Mouse (Mus musculus) small intestine, adult 2 months (tissue): ENCODE measurements at regions not wholly inside any gene's neighbourhood (a gene's known extent, or its start where the extent isn't known, plus 50 kb on each side); places are given as distances from the start of the nearest gene placed in this dataset.

ENCODE experiments used
- H3K27ac ChIP-seq: fragments of 200-500 bp; 2 replicates; pipeline ENCODE4 v1.5.1; 2012; ENCODE audit warnings: low read depth, low read length, control low read depth, inconsistent platforms; ENCODE audit not compliant: insufficient read depth
- H3K27me3 ChIP-seq: fragments of 200-500 bp; 2 replicates; pipeline ENCODE4 v1.6.1; 2012; ENCODE audit warnings: mild to moderate bottlenecking, moderate library complexity, low read length, inconsistent platforms; ENCODE audit not compliant: control insufficient read depth, insufficient read depth
- H3K36me3 ChIP-seq: fragments of 200-500 bp; 2 replicates; pipeline ENCODE4 v1.6.1; 2012; ENCODE audit warnings: mild to moderate bottlenecking, low read length, control low read depth, inconsistent platforms; ENCODE audit not compliant: control insufficient read depth, insufficient read depth
- H3K4me1 ChIP-seq: fragments of 200-500 bp; 2 replicates; pipeline ENCODE4 v1.6.1; 2012; ENCODE audit warnings: low read length, inconsistent platforms, mixed read lengths; ENCODE audit not compliant: control insufficient read depth, insufficient read depth, insufficient read length
- H3K4me3 ChIP-seq: fragments of 200-500 bp; 2 replicates; pipeline ENCODE4 v1.5.1; 2012; ENCODE audit warnings: low read depth, mild to moderate bottlenecking, control low read depth, inconsistent platforms, low read length, moderate library complexity
- CTCF ChIP-seq: fragments of 200-500 bp; IDR thresholded peaks from 2 replicates; pipeline ENCODE4 v1.5.1; 2012; ENCODE audit warnings: low read depth, mild to moderate bottlenecking, control low read depth, inconsistent platforms, low read length, moderate library complexity, mixed read lengths; ENCODE audit not compliant: insufficient replicate concordance, insufficient read length; ENCODE audit errors: extremely low read depth
- POLR2A ChIP-seq: fragments of 200-500 bp; IDR thresholded peaks from 2 replicates; pipeline ENCODE4 v1.6.1; 2012; ENCODE audit warnings: low read depth, mild to moderate bottlenecking, control low read depth, inconsistent platforms, low read length, moderate library complexity
- WGBS: fragments of 180-500 bp; shearing (Covaris S2); methylation state at CpG from one replicate; pipeline ENCODE4 v1.1.7; 2018; 5-methylcytosine and 5-hydroxymethylcytosine counted together

GRCm38 (mm10) chr12:107123661-107124060 is 364.8 kb upstream of the 3110018I06Rik start:
- Histone ChIP-seq H3K4me3 (no peak overlapping the region), H3K36me3 (no peaks in the 10 kb centered on the region), H3K4me1 (no peaks in the 10 kb centered on the region), H3K27ac (no peak overlapping the region), H3K27me3 (no peaks in the 10 kb centered on the region)
- TF ChIP-seq CTCF (no peak), POLR2A (no peak)
- 77% methylated on average over 8 of the region's 8 CpGs for WGBS

GRCm38 (mm10) chr12:107124263-107124885 is 364.1 kb upstream of the 3110018I06Rik start:
- no peaks in the 10 kb centered on the region for H3K27me3 ChIP-seq
- H3K4me3 ChIP-seq = no peak overlapping the region
- no peaks in the 10 kb centered on the region for H3K36me3 ChIP-seq
- no peak overlapping the region for H3K27ac ChIP-seq
- 86% methylated on average over 17 of the region's 17 CpGs for WGBS
- no peaks in the 10 kb centered on the region for H3K4me1 ChIP-seq
- no peak for TF ChIP-seq POLR2A
- no peak for TF ChIP-seq CTCF

GRCm38 (mm10) chr12:107125201-107125600 is 363.2 kb upstream of the 3110018I06Rik start:
- 72% methylated on average over 7 of the region's 7 CpGs for WGBS
- no peaks in the 10 kb centered on the region for H3K36me3 ChIP-seq

GRCm38 (mm10) chr12:107126056-107126455 is 362.4 kb upstream of the 3110018I06Rik start:
- Histone ChIP-seq H3K27ac (no peak overlapping the region), H3K4me1 (no peaks in the 10 kb centered on the region), H3K27me3 (no peaks in the 10 kb centered on the region), H3K4me3 (no peak overlapping the region), H3K36me3 (no peaks in the 10 kb centered on the region)
- no peak for TF ChIP-seq POLR2A
- TF ChIP-seq CTCF = no peak
- WGBS = 75% methylated on average over 10 of the region's 10 CpGs

More at GRCm38 (mm10) chr12:107125201-107125600, 363.2 kb upstream of the 3110018I06Rik start:
- no peak for TF ChIP-seq POLR2A
- no peak for TF ChIP-seq CTCF
- H3K4me1 ChIP-seq = no peaks in the 10 kb centered on the region
- no peak overlapping the region for H3K27ac ChIP-seq
- H3K4me3 ChIP-seq = no peak overlapping the region
- H3K27me3 ChIP-seq = no peaks in the 10 kb centered on the region

- Histone ChIP-seq H3K4me1 (no peaks in the 10 kb centered on the region), H3K27me3 (no peaks in the 10 kb centered on the region), H3K27ac (no peak overlapping the region), H3K4me3 (no peak overlapping the region), H3K36me3 (no peaks in the 10 kb centered on the region)
- 72% methylated on average over 3 of the region's 3 CpGs for WGBS
- no peak for TF ChIP-seq POLR2A
- TF ChIP-seq CTCF = no peak
These were observed 360.8 kb upstream of the 3110018I06Rik start for GRCm38 (mm10) chr12:107127591-107127990.

GRCm38 (mm10) chr12:107129232-107129631 is 359.2 kb upstream of the 3110018I06Rik start:
- H3K4me3 ChIP-seq = no peak overlapping the region
- no peak for TF ChIP-seq CTCF
- TF ChIP-seq POLR2A = no peak
- H3K36me3 ChIP-seq = no peaks in the 10 kb centered on the region
- no peaks in the 10 kb centered on the region for H3K27me3 ChIP-seq
- WGBS = 60% methylated on average over 6 of the region's 6 CpGs
- H3K27ac ChIP-seq = no peak overlapping the region
- no peaks in the 10 kb centered on the region for H3K4me1 ChIP-seq

- WGBS = 52% methylated on average over 7 of the region's 7 CpGs
- H3K4me3 ChIP-seq = no peak overlapping the region
These were observed 357.1 kb upstream of the 3110018I06Rik start for GRCm38 (mm10) chr12:107131351-107131750.

More at GRCm38 (mm10) chr12:107131351-107131750, 357.1 kb upstream of the 3110018I06Rik start:
- no peaks in the 10 kb centered on the region for H3K36me3 ChIP-seq
- no peaks in the 10 kb centered on the region for H3K27me3 ChIP-seq
- H3K27ac ChIP-seq = no peak overlapping the region
- no peaks in the 10 kb centered on the region for H3K4me1 ChIP-seq
- no peak for TF ChIP-seq CTCF
- no peak for TF ChIP-seq POLR2A
